Mouse (Mus musculus) ovary, adult 18-20 months (tissue): Measurements from ENCODE around the gene Foxa3.
A peak's percentile ranks its signal among the peaks of the same experiment; 100 is the strongest.

Experiments used
- DNase-seq: peaks from one replicate; pipeline ENCODE4 v3.0.0; 2022; ENCODE audit warnings: low spot score, mixed read lengths

Gene Foxa3

GRCm38 (mm10) chr7:19024581-19025255 is 1.4 kb upstream of the Foxa3 start:
- DNase-seq = no peak

GRCm38 (mm10) chr7:19024096-19024506 is 763 bp upstream of the Foxa3 start, which contains the start of gene Sympk:
TSS of gene Sympk (plus strand) at chr7:19024377.
- peak; percentile 94 for DNase-seq

- DNase-seq = no peak
These were observed 964 bp downstream of the Foxa3 start for GRCm38 (mm10) chr7:19022189-19022958.

GRCm38 (mm10) chr7:19021048-19021447 is 2.3 kb downstream of the Foxa3 start:
- DNase-seq = no peak

GRCm38 (mm10) chr7:19017909-19018308 is 5.4 kb downstream of the Foxa3 start:
- DNase-seq = no peak

GRCm38 (mm10) chr7:19016042-19016441 is 7.3 kb downstream of the Foxa3 start:
- no peak for DNase-seq

- no peak for DNase-seq
These were observed 8.9 kb downstream of the Foxa3 start for GRCm38 (mm10) chr7:19014452-19014851.

GRCm38 (mm10) chr7:19012882-19013281 is 10.5 kb downstream of the Foxa3 start:
- DNase-seq = no peak

GRCm38 (mm10) chr7:19012025-19012621 is 11.2 kb downstream of the Foxa3 start:
- DNase-seq = no peak

- DNase-seq = no peak
These were observed 12.8 kb downstream of the Foxa3 start for GRCm38 (mm10) chr7:19010581-19010980.

- DNase-seq = no peak
These were observed 16.0 kb downstream of the Foxa3 start for GRCm38 (mm10) chr7:19007026-19007977.

- peak; percentile 58 for DNase-seq
These were observed 16.9 kb downstream of the Foxa3 start for GRCm38 (mm10) chr7:19006476-19006875.

- no peak for DNase-seq
These were observed 17.8 kb downstream of the Foxa3 start for GRCm38 (mm10) chr7:19005417-19006121.

GRCm38 (mm10) chr7:19004631-19005079 is 18.7 kb downstream of the Foxa3 start:
- no peak for DNase-seq

- peak; percentile 91 for DNase-seq
These were observed 19.3 kb downstream of the Foxa3 start, which contains the start of gene Irf2bp1 for GRCm38 (mm10) chr7:19003902-19004630. TSS of gene Irf2bp1 (plus strand) at chr7:19004044.

- peak; percentile 68 for DNase-seq
These were observed 20.4 kb downstream of the Foxa3 start for GRCm38 (mm10) chr7:19002848-19003498.

- DNase-seq = no peak
These were observed 21.2 kb downstream of the Foxa3 start for GRCm38 (mm10) chr7:19002115-19002514.

GRCm38 (mm10) chr7:19001807-19002085 is 21.6 kb downstream of the Foxa3 start:
- DNase-seq = no peak

GRCm38 (mm10) chr7:19001066-19001806 is 22.1 kb downstream of the Foxa3 start:
- no peak for DNase-seq
